Mouse (Mus musculus): ENCODE data around the gene Naa80. TPM values are rescaled to one million over a fixed set of nuclear protein-coding genes. Genes with fewer than 3 reads are reported as not detected.

Gene Naa80
- total RNA-seq (2021), result 10 to 100 TPM; 11.2 to 14.4 TPM
- long read RNA-seq, experiment 1, transcript Naa80-201 (2 exons, 2,053 nt), result major isoform, 8 of 10 reads
- long read RNA-seq, experiment 1, partial matches to known transcripts, result 0 of 10 reads
- long read RNA-seq, experiment 1, other reads (novel, unspliced or antisense), result 2 of 10 reads
- long read RNA-seq, experiment 2, transcript Naa80-201 (2 exons, 2,053 nt), result major isoform, 9 of 11 reads
- long read RNA-seq, experiment 2, partial matches to known transcripts, result 0 of 11 reads
- long read RNA-seq, experiment 2, other reads (novel, unspliced or antisense), result 2 of 11 reads

DNA sequence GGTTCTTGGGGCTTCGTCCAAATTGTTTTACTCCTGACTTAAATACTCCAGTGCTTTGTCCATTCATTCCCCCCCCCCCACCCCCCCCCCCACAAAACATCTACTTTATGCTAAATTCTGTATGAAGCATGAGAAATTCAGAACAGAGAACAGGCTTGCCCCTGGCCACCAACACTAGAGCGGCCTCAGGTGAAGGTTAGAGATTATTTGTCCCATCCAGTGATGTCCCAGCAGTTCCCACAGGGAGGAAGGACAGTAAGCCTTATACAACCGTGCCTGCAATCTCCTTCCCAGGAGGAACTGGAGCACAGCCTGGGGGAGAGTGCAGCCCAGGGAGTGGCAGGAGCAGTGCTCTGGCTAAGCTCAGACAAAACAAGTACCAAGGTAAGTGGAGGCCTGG lies at the start of gene Naa80:
Gene Naa80, plus strand, starts transcription at position 301 of the 400 bp plus-strand sequence.
- no peak for DNase-seq
- intact Hi-C loops (cut with DNase I), result no loop called here

DNA sequence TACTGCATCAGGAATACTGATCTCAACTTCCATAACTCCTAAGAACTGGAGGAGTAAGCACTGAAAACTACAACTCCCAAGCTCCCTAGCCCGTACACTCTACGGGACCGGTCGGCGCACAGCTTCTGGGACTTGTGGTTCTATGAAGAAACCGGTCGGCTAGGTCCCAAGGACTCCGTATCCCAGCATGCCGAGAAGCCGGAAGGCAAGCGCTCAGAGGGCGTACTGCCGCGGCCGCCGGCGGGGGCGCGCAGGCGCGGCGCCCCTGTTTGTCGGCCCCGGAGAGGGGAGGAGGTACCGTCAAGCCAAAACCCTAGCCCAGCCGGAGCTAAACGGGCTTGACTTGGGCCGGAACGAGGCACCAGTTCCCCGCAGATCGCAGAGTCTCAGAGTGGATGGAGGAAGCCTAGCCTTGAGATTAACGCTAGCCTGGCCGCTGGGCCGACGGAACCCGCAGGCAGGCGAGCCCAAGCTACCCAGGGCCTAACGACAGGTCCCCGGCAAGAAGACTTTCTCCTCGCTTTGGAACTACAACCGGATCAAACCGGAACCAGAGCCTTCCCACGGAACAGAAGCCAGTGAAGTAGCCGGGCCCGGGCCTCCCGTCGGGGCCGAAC lies 44.8 kb upstream of the Naa80 start, which contains the start of gene Tmem115:
Gene Tmem115, plus strand, starts transcription at position 155 of the 617 bp plus-strand sequence.
- peak; percentile 81 to 87 for DNase-seq
- intact Hi-C loops (cut with DNase I), result no loop called here

DNA sequence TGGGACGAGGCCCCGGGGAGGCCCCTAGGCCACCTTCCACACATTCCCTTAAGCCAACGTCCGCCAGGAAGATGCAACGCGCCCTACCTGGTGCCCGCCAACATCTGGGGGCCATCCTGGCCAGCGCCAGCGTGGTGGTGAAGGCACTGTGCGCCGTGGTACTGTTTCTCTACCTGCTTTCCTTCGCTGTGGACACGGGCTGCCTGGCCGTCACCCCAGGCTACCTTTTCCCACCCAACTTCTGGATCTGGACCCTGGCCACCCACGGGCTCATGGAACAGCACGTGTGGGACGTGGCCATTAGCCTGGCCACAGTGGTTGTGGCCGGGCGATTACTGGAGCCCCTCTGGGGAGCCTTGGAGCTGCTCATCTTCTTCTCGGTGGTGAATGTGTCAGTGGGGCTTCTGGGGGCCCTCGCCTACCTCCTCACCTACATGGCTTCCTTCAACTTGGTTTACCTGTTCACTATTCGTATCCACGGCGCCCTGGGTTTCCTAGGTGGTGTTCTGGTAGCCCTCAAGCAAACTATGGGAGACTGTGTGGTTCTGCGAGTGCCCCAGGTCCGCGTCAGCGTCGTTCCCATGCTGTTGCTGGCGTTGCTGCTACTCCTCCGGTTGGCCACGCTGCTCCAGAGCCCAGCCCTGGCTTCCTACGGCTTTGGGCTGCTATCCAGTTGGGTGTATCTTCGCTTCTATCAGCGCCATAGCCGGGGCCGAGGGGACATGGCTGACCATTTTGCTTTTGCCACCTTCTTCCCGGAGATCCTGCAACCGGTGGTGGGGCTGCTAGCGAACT lies 44.1 kb upstream of the Naa80 start:
- intact Hi-C loops (cut with DNase I), result no loop called here
- peak; percentile 35 to 38 for DNase-seq

DNA sequence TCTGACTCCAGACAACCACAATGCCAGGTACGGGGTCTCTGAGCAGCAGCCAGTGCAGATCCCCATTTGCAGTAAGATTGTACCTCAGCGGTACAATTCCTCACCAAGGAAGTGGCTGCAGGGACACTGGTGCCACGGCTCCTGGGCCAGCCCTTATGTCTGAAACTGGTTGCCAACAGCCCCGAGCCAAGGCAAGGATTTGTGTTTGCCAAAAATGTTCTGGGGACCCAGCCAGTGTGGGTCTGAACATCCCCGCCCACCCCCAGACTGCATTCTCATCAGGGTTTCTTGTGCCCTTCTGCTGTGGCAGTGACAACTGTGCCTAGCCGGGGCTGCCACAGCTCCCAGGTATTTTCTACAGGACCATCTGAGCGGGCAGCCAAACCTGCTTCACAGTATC lies 40.5 kb upstream of the Naa80 start:
- DNase-seq, result no peak
- intact Hi-C loops (cut with DNase I), result no loop called here

DNA sequence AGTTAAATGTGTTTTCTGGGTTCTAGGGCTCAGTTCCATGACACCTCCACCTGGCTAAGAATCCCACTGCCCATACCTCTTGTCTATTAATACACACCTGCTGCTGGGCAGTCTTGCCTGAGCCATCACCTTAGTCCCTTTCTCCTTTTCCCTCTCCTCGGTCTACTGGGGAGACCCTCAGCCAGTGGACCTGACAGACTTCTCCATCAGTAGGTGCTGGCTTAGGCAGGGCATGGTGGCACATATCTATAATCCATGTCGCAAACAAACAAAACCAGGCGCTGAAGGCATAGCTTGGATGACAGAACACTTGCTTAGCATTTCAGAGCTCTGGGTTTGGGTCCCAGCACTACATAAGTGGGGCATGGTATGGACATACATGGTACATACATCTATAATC lies 40.0 kb upstream of the Naa80 start:
- intact Hi-C loops (cut with DNase I), result no loop called here
- no peak for DNase-seq

DNA sequence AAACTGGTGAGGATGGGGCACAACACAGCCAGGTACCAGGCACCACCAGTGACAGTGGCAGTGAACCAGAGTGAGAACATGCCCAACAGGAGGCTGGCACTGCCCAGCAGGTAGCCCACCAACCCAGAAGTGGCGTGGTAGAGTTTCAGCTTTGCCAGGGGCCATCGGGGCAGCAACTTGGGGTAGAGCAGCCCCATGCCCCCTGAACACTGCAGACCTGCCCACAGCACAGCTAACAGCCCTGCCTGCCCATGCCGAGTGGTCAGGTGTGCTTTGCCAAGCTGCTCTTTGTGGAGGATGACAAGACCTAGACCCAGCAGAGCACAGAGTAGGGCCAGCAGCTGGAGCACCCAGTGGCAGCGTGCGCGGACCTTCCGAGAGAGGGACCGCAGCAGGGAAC lies 38.7 kb upstream of the Naa80 start:
- intact Hi-C loops (cut with DNase I), result no loop called here
- DNase-seq, result no peak

DNA sequence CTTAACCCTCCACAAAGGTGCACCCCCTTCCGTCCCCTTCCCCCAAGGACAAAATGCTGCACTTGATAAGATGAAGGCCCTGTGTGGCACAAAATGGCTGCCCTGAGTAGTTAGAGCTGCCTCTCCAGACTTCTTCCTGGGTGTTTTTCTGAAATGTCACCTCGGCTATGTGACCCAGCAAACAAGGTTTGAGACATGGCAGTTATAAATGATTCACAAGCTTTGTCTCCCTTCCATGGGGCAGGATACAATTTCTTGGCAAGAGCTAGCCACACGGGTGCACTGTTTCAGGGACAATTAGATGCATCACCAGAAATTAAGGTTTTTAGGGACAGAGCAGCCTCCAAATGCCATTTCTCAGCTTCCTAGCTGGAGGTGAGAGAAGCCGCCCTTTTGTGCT lies 38.3 kb upstream of the Naa80 start:
- DNase-seq, result no peak
- intact Hi-C loops (cut with DNase I), result no loop called here

DNA sequence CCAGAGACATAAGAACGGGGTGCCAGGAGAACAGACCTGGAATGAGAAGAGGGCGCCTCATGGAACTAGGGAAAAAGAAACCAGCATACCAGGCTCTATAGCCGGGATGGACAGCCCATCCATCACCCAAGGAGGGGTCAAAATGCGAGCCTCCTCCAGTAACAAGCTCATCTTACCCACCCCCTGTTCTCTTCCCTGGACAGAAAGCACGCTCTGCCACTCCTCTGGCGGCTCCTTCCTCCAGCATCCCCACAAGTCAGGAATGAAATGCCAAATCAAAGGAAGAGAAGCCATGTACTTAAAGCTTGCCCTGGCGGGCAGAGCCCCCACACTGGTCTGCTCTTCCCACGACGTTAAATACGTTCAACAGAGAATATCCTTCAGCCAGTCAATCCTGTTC lies 37.7 kb upstream of the Naa80 start:
- no peak for DNase-seq
- intact Hi-C loops (cut with DNase I), result no loop called here

DNA sequence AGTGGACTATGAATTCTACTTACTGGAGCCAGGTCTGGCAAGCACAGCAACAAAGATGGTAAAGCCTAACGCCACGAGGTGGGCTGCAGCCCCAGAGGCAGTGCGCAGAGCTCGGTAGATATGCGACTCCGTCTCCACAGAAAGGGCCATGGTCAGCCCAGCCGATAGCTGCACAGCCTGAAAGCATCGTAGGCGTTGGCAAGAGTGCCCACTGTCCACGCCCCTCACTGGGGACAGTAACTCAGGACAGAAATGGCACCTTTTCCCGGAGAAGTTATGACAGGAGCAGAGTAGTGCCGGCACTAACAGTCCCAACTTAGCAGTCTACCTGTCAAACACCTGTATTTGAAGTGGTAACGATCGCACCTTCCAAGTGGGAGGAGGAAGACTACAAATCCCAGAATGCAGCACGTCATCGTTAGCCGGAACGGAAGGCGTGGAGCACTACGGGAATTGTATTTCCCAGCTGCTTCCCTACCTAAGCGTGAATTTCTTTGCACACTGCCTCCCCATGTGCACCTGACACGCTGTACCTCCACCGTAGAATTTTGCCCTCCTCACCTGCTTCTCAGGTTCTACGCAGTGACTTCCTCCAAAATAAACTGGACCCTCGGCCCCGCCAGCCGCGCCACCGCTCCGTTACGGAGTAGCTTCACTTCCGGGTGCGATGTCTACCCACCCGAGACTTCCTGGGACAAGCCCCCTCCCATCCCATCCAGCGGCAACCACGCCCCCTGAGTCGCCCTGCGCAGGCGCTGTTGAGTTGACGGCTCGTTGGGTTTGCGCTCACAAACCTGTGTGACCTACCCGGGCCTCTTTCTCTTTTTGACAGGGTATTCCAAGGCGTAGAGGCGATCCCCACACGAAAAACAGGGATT lies 37.0 kb upstream of the Naa80 start, which contains the start of the genes Cyb561d2 and Nprl2:
Gene Cyb561d2, minus strand, starts transcription at position 720 of the 878 bp plus-strand sequence.
Gene Nprl2, plus strand, starts transcription at position 753 of the 878 bp plus-strand sequence.
- intact Hi-C loops (cut with DNase I), result no loop called here
- DNase-seq, result peak; percentile 91 to 93

DNA sequence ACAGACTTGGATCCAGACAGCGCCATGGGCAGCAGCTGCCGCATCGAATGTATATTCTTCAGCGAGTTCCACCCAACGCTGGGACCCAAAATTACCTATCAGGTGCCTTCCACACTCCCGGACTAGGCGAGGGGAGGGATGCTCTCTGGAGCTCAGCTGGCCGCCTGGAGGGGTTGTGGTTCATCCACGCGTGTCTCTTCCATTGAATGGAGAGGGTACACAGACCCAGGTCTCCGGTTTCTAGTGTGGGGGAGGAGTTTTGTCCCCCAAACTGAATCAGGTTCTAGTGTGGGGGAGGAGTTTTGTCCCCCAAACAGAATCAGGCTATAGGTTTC lies 36.4 kb upstream of the Naa80 start:
- DNase-seq, result no peak
- intact Hi-C loops (cut with DNase I), result no loop called here

DNA sequence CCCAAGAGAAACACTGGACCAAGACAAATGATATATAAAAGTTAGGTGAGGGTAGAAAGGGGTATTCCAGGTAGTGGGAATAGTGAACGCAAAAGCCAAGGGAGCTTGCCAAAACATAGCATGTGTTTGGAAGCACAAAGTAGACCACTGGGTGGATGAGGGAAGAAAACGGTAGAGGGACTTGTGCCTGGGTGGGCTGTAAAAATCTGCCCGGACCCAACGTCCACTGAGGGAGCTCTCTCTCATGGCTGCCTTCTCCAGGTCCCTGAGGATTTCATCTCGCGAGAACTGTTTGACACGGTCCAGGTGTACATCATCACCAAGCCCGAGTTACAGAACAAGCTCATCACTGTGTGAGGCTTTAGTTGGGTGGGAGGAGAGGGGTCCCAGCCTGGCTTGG lies 36.0 kb upstream of the Naa80 start:
- intact Hi-C loops (cut with DNase I), result no loop called here
- DNase-seq, result no peak

DNA sequence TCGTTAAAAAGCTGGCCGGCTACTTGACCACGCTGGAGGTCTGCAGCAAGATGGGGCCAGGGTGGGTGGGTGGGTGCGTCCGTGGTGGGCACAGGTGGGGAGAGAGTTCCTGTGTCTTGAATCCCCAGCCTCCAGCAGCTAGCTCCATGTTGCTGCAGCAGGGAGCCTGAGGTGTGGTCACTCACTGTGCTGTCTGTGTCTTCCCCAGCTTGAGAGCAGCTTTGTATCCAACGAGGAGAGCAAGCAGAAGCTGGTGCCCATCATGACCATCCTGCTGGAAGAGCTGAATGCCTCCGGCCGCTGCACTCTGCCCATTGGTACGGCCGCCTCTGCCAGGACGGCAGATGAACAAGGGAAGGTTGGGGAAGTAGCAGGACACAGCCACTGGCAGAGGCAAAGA lies 35.4 kb upstream of the Naa80 start:
- intact Hi-C loops (cut with DNase I), result no loop called here
- no peak for DNase-seq

DNA sequence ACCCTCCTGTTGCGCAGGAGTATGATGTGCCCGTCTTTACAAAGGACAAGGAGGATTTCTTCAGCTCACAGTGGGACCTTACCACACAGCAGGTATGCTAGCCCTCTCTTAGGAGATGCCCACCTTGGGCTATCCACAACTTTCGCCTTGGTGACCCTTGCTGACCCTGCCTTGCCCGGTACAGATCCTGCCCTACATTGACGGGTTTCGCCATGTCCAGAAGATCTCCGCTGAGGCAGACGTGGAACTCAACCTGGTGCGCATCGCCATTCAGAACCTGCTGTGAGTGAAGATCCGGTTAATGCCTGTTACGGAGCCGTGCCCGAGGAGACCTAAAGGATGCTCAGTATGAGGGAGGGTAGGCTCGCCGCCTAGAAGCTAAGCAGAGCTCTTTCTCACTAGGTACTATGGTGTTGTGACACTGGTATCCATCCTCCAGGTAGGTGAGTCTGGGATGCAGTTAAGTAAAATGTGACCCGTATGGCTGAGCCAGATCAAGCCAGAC lies 34.4 kb upstream of the Naa80 start:
- DNase-seq, result no peak
- intact Hi-C loops (cut with DNase I), result no loop called here

DNA sequence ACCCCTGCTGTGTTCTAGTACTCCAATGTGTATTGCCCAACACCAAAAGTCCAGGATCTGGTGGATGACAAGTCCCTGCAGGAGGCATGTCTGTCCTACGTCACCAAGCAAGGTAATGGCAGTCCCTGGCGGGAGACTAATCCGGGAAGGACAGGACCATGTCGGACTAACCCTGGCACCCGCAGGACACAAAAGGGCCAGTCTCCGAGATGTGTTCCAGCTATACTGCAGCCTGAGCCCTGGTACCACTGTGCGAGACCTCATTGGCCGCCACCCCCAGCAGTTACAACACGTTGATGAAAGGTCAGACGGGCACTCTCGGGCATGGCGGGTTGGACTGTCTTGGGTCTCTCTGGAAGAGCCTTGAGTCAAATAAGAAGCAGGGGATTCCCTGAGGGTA lies 34.0 kb upstream of the Naa80 start:
- intact Hi-C loops (cut with DNase I), result no loop called here
- DNase-seq, result no peak

DNA sequence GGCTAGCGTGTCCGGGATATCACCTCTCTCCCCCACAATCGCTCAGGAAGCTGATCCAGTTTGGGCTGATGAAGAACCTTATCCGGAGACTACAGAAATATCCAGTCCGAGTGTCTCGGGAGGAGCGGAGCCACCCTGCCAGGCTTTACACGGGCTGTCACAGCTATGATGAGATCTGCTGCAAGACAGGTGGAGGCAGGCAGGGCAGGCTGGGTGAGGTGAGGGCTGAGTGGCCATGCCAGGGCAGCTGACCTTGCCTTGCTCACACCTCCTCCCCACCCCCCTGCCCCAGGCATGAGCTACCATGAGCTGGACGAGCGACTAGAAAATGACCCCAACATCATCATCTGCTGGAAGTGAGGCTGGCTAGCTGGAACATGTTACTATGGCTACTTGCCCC lies 33.5 kb upstream of the Naa80 start:
- intact Hi-C loops (cut with DNase I), result no loop called here
- DNase-seq, result no peak

DNA sequence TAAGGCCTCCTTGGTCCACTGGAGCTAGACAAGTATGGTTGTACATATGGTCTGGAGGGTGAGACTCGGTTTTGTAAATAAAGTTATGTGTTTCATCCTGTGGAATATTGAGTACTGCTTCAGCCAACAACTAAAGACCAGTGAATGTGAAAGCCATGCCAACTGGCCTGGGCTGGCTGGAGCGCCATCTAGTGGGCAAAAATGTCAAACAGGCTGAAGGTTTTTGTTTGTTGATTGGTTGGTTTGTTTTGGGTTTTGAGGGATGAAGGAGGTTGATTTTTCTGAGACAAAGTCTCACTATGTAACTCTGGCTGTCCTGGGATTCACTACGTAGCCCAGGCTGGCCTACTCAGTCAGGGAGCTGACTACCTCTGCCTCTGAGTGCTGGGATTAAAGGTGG lies 33.1 kb upstream of the Naa80 start:
- intact Hi-C loops (cut with DNase I), result no loop called here
- DNase-seq, result peak in 1 of 2 experiments; percentile 64

DNA sequence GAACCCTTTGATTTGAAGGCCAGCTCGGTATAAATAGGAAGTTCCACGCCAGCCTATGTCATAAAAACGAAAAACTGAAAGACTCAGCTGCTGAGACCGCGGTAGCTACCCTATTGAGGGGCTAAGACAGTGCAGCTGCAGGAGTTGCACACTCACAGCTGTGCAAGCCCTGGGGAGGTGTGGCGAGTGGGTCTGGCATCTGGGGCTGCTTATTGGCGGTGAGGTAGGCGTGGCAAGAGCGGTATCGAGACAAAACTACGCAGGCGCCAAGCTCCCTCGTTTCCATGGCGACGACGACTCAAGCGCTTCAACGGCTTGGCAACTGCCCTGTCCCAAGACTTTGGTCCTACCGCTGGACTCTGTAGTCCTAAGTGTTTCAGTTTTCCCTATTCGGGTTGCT lies 31.7 kb upstream of the Naa80 start, which contains the start of gene Zmynd10:
Gene Zmynd10, plus strand, starts transcription at position 273 of the 400 bp plus-strand sequence.
- intact Hi-C loops (cut with DNase I), result no loop called here
- peak; percentile 75 to 81 for DNase-seq

DNA sequence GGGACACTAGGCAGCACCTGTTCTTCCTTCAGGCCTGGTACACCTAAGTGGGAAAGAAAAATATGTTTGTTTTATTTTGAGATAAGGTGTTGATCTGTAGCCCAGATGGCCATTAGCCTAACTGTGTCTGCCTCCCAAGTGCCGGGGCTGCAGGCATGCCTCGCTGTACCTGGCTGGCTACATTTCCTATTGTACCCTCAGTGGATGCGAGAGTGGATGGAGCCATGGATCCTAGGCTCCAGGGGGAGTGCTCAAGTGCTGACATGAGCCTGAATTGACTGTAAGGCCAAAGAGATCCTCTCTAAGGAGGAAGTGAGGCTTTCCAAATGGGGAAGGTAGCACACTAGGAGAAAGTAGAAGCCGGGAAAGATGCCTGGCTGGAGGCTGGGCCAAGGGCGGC lies 30.7 kb upstream of the Naa80 start:
- intact Hi-C loops (cut with DNase I), result no loop called here
- no peak for DNase-seq

DNA sequence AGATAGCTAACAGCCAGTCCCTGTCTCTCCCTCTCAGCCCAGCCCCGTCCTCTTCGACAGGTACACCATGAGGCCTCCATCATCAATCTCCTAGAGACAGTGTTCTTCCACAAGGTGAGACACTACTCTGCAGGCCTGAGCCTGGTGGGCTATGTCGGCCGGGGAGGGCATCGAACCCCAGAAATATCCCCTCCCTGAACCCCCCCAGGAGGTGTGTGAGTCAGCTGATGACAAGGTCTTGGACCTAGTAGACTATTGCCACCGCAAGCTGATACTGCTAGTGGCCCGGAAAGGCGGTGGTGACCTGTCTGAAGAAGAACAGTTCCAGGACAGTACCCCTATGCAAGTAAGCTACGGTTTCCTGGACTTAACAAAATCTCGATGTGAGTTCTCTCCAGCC lies 29.9 kb upstream of the Naa80 start:
- no peak for DNase-seq
- intact Hi-C loops (cut with DNase I), result no loop called here
